Mouse (Mus musculus): ENCODE results near the gene Eci1. TPM values are rescaled to one million over a fixed set of nuclear protein-coding genes. Genes with fewer than 3 reads are reported as not detected.
"Not testable (repeated sequence)": the region's sequence is repeated elsewhere in the genome, so short reads cannot be mapped to it uniquely, and the experiment has no call there.

Eci1 gene
- polyA plus RNA-seq, 1 experiment from 2014 or later: 199 TPM

DNA sequence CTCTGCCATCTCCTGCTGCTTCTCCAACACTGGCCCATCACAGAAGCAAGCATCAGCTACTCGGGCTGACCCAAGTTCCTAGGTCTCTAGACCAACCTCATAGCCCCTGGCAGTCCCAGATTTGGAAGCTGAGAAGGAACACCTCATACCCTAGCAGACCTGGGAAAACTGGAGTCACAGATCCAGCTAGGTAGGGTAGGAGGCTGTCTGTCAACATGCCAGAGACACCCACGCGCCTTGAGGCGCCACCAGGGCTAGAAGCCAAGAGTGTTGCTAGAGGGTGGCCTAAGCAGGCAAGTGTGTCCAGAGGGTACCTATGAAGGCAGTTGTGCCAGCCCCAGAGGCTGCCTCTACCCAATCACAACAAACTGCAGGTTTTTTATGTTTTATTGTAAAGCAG is 17.0 kb downstream of the Eci1 start:
- Histone ChIP-seq H3K9me3 (replicated peaks; ENCODE audit: control insufficient read depth, low read length) (no peaks in the 10 kb centered on the region), H3K4me3 (ENCODE audit: low read depth, low read length) (no peak overlapping the region), H3K27ac (ENCODE audit: low read depth, low read length) (no peak overlapping the region), H3K27me3 (ENCODE audit: control insufficient read depth, insufficient read depth, low read length) (no peaks in the 10 kb centered on the region), H3K9ac (ENCODE audit: low read depth, low read length) (no peak overlapping the region), H3K4me2 (no peak overlapping the region), H3K36me3 (ENCODE audit: control insufficient read depth, insufficient read depth, low read length) (peaks cover 43% of the 10 kb centered on the region), H3K4me1 (ENCODE audit: control insufficient read depth, insufficient read depth, low read length) (no peaks in the 10 kb centered on the region)
- WGBS (ENCODE audit: insufficient replicate concordance): 83% methylated on average over 4 of the region's 4 CpGs
- ATAC-seq (replicated peaks; ENCODE audit: insufficient number of reproducible peaks, low FRiP score, low TSS enrichment): no peak

DNA sequence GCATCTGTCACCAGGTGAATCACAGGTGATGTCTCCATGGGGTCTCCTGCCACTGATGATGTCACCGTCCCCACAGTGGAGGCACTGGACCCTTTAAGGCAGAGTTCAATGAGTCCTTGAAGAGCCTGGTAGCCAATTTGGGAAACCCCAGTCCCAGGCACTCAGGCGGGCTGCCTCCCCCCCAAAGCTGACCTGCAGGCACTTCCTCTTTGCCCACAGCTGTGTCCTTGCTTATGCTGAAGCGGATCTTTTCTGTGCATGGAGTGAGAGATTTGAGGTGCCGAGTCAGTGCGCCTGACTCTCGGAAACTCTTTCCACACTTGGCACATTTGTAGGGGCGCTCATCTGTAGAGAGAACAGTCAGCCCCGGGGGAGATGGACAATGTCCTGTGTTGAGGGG is 20.1 kb downstream of the Eci1 start:
- Histone ChIP-seq H3K27me3 (ENCODE audit: control insufficient read depth, insufficient read depth, low read length) (no peaks in the 10 kb centered on the region), H3K9me3 (replicated peaks; ENCODE audit: control insufficient read depth, low read length) (no peaks in the 10 kb centered on the region), H3K9ac (ENCODE audit: low read depth, low read length) (no peak overlapping the region), H3K27ac (ENCODE audit: low read depth, low read length) (no peak overlapping the region), H3K4me3 (ENCODE audit: low read depth, low read length) (no peak overlapping the region), H3K4me1 (ENCODE audit: control insufficient read depth, insufficient read depth, low read length) (no peaks in the 10 kb centered on the region), H3K36me3 (ENCODE audit: control insufficient read depth, insufficient read depth, low read length) (peaks cover 45% of the 10 kb centered on the region), H3K4me2 (no peak overlapping the region)
- WGBS (ENCODE audit: insufficient replicate concordance): 95% methylated on average over 8 of the region's 8 CpGs
- ATAC-seq (replicated peaks; ENCODE audit: insufficient number of reproducible peaks, low FRiP score, low TSS enrichment): 0 out of 2 replicates have a peak, but pooled peaks have one; percentile 29

DNA sequence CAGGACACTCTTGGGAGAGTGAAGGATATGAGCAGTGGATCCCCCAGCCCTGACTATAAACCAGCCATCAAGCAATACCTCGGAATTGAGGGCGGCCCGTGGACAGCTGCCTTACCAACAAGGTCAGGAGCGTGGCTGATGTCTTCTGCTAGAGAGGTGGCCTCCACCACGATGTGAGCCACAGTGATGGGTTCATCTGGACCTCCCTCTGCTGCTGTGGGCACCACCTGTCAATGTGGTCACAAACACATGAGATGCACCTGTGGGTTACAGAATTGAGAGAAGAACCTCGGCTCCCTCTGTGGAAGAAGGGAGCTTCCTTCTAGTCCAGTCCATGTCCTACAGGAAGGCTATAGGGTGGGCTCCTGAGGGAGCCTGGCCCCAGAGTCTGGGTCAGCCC is 23.1 kb downstream of the Eci1 start:
- H3K27me3 ChIP-seq (ENCODE audit: control insufficient read depth, insufficient read depth, low read length): no peaks in the 10 kb centered on the region

DNA sequence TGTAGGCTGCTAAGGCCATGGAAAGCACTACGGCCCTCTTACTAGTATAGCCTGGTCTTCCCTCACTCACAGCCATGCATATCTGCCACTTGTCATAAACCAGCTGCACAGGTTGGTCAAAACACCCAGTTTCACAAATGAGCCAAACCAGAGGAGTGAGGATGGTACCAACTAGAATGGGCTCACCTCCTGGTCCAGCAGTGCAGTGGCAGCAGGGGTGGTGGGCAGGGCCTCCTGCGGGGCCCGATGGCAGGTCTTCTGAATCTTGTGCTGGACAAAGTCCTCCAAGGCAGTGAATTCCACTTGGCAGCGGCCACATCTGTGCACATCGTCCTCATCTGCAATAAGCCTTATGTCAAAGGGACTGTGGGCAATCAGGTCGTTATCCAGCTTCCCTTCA is 24.8 kb downstream of the Eci1 start:
- Histone ChIP-seq H3K4me2 (no peak overlapping the region), H3K27me3 (ENCODE audit: control insufficient read depth, insufficient read depth, low read length) (no peaks in the 10 kb centered on the region), H3K9ac (ENCODE audit: low read depth, low read length) (no peak overlapping the region), H3K4me3 (ENCODE audit: low read depth, low read length) (no peak overlapping the region), H3K9me3 (replicated peaks; ENCODE audit: control insufficient read depth, low read length) (no peaks in the 10 kb centered on the region), H3K36me3 (ENCODE audit: control insufficient read depth, insufficient read depth, low read length) (peaks cover 17% of the 10 kb centered on the region), H3K4me1 (ENCODE audit: control insufficient read depth, insufficient read depth, low read length) (peaks cover 6% of the 10 kb centered on the region; the same call in 1 of the 2 replicates), H3K27ac (ENCODE audit: low read depth, low read length) (no peak overlapping the region)
- ATAC-seq (replicated peaks; ENCODE audit: insufficient number of reproducible peaks, low FRiP score, low TSS enrichment): no peak
- 93% methylated on average over 6 of the region's 6 CpGs for WGBS (ENCODE audit: insufficient replicate concordance)

More for the DNA sequence above, 23.1 kb downstream of the Eci1 start:
- 84% methylated on average over 6 of the region's 6 CpGs for WGBS (ENCODE audit: insufficient replicate concordance)
- H3K4me2 ChIP-seq: no peak overlapping the region
- H3K36me3 ChIP-seq (ENCODE audit: control insufficient read depth, insufficient read depth, low read length): peaks cover 34% of the 10 kb centered on the region
- ATAC-seq (replicated peaks; ENCODE audit: insufficient number of reproducible peaks, low FRiP score, low TSS enrichment): no peak
- H3K27ac ChIP-seq (ENCODE audit: low read depth, low read length): no peak overlapping the region
- H3K9me3 ChIP-seq (replicated peaks; ENCODE audit: control insufficient read depth, low read length): no peaks in the 10 kb centered on the region
- no peak overlapping the region for H3K4me3 ChIP-seq (ENCODE audit: low read depth, low read length)
- peaks cover 6% of the 10 kb centered on the region; the same call in 1 of the 2 replicates for H3K4me1 ChIP-seq (ENCODE audit: control insufficient read depth, insufficient read depth, low read length)
- H3K9ac ChIP-seq (ENCODE audit: low read depth, low read length): no peak overlapping the region

DNA sequence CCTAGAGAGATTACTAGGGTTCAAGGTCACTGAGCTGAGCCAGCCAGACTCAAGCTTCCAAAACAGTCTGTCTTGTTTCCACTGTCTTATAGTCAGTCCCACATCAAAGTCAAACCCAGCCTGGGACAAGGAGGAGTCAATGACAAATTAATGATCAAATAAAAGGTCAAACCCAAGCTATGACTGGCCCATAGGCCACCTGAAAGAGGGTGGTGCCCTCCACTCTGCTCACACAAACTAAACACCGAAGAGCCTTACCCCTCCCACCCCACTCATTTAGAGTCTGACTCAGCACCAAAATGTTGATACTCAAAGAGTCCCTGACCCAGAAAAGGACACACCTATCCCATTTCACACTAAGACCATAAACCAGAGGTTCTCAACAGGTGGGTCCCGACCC is 26.9 kb downstream of the Eci1 start:
- 81% methylated on average over 2 of the region's 2 CpGs for WGBS (ENCODE audit: insufficient replicate concordance)
- peaks cover 10% of the 10 kb centered on the region for H3K36me3 ChIP-seq (ENCODE audit: control insufficient read depth, insufficient read depth, low read length)
- no peaks in the 10 kb centered on the region for H3K27me3 ChIP-seq (ENCODE audit: control insufficient read depth, insufficient read depth, low read length)
- no peak overlapping the region for H3K4me3 ChIP-seq (ENCODE audit: low read depth, low read length)
- H3K9ac ChIP-seq (ENCODE audit: low read depth, low read length): no peak overlapping the region
- ATAC-seq (replicated peaks; ENCODE audit: insufficient number of reproducible peaks, low FRiP score, low TSS enrichment): no peak
- peak overlapping the region; percentile 84; the same call in 1 of the 2 replicates for H3K4me2 ChIP-seq
- H3K27ac ChIP-seq (ENCODE audit: low read depth, low read length): no peak overlapping the region
- no peaks in the 10 kb centered on the region for H3K9me3 ChIP-seq (replicated peaks; ENCODE audit: control insufficient read depth, low read length)
- peaks cover 6% of the 10 kb centered on the region; the same call in 1 of the 2 replicates for H3K4me1 ChIP-seq (ENCODE audit: control insufficient read depth, insufficient read depth, low read length)

DNA sequence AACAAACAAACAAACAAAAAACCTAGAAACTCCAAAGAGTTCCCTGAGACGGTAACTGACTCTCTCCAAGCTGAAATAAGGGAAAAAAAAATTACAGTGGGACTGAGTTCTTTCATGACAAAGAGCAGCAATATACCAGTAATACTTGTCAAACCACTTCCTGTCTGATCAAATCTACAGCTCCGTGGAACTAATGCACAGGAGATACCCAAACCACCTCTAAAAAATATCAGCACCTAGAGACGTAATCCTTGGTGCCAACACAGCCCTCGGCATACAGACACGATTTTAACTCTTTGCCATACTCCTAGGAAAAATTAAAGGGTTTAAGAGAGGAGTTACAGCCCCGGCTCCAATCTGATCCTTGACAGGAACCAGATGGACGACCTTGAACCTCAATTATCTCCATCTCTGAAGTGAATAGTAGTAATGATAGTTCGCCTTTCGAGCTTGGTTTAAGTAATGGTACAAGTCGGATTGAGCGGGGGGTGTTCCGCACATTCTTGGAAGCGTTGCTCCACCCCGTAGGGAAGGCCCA is 27.8 kb downstream of the Eci1 start:
- no peak for ATAC-seq (replicated peaks; ENCODE audit: insufficient number of reproducible peaks, low FRiP score, low TSS enrichment)
- peak overlapping the region; percentile 94 for H3K4me3 ChIP-seq (ENCODE audit: low read depth, low read length)
- peaks cover 6% of the 10 kb centered on the region; the same call in 1 of the 2 replicates for H3K4me1 ChIP-seq (ENCODE audit: control insufficient read depth, insufficient read depth, low read length)
- no peaks in the 10 kb centered on the region for H3K9me3 ChIP-seq (replicated peaks; ENCODE audit: control insufficient read depth, low read length)
- 5% methylated on average over 14 of the region's 14 CpGs for WGBS (ENCODE audit: insufficient replicate concordance)
- peak overlapping the region; percentile 84 for H3K4me2 ChIP-seq
- H3K27ac ChIP-seq (ENCODE audit: low read depth, low read length): peak overlapping the region; percentile 98
- H3K36me3 ChIP-seq (ENCODE audit: control insufficient read depth, insufficient read depth, low read length): peaks cover 6% of the 10 kb centered on the region
- peak overlapping the region; percentile 97 for H3K9ac ChIP-seq (ENCODE audit: low read depth, low read length)
- H3K27me3 ChIP-seq (ENCODE audit: control insufficient read depth, insufficient read depth, low read length): no peaks in the 10 kb centered on the region

DNA sequence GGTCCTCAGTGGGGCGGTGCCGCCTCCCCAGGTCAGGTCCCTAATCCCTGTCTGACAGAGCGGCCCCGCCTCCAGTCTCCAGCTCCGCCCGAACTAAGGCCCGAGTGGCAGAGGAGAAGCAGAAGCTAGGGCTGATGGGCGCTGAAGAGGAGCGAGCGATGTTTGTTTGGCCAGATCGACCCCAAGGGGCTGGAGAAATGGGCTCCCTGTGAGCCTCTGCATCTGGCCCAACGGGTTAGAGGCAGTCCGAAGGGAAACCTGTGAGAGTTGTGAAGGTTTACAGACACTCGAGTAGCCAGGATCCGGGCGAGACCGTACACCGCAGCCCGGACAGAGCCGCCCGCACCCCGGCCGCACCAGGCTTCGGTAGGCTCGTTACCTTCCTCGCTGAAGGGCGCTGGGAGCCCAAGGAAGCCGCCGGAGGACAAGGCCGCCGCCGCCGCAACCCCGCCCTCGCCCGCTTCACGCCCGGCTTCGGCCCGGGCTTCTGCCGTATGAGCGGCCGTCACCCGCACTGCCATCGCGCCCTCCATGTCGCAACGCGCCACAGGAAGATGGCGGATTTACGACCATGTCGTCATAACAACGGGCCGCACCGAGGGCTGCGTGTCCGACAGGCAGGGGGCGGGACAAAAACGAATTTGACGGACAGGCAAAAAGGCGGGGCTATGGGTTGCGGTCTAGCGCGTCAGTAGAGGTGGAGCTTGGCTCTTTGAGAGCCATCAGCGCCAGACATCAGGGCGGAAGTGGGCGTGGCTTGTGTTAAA is 28.5 kb downstream of the Eci1 start:
- peak; percentile 94 for ATAC-seq (replicated peaks; ENCODE audit: insufficient number of reproducible peaks, low FRiP score, low TSS enrichment)
- H3K9ac ChIP-seq (ENCODE audit: low read depth, low read length): peak overlapping the region; percentile 97

DNA sequence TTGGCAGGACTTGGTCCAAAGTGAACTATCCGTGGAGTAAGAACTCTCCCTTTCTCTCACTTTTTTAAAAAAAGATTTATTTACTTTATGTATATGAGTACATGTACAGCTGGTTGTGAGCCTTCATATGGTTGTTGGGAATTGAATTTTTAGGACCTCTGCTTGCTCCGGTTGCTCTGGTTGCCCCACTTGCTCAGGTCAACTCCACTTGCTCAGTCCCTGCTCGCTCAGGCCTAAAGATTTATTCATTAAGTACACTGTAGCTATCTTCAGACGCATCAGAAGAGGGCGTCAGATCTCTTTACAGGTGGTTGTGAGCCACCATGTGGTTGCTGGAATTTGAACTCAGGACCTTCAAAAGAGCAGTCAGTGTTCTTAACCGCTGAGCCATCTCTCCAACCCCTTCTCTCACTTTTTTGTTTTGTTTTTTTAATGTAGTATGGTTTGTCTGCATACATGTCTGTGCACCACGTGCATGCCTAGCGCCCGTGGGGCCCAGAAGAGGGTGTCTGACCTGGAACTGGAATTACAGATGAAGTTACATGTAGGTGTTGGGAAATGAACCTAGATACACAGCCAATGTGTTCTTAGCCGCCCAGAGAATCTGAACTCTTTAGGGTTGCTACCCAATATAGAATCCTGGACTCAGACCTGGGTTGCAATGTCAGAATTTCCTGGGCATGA is 29.2 kb downstream of the Eci1 start:
- not testable (repeated sequence) for H3K9me3 ChIP-seq (replicated peaks; ENCODE audit: control insufficient read depth, low read length); H3K9ac ChIP-seq (ENCODE audit: low read depth, low read length); H3K4me1 ChIP-seq (ENCODE audit: control insufficient read depth, insufficient read depth, low read length); ATAC-seq (replicated peaks; ENCODE audit: insufficient number of reproducible peaks, low FRiP score, low TSS enrichment); H3K36me3 ChIP-seq (ENCODE audit: control insufficient read depth, insufficient read depth, low read length); H3K27me3 ChIP-seq (ENCODE audit: control insufficient read depth, insufficient read depth, low read length)
- H3K4me3 ChIP-seq (ENCODE audit: low read depth, low read length): peak overlapping the region; percentile 94
- 0 out of 2 replicates have a peak overlapping the region, but pooled peaks have one; percentile 29 for H3K27ac ChIP-seq (ENCODE audit: low read depth, low read length)
- peak overlapping the region; percentile 39 for H3K4me2 ChIP-seq
- WGBS (ENCODE audit: insufficient replicate concordance): 53% methylated on average over 10 of the region's 10 CpGs

More for the DNA sequence above, 28.5 kb downstream of the Eci1 start:
- Histone ChIP-seq H3K4me3 (ENCODE audit: low read depth, low read length) (peak overlapping the region; percentile 94), H3K9me3 (replicated peaks; ENCODE audit: control insufficient read depth, low read length) (no peaks in the 10 kb centered on the region), H3K36me3 (ENCODE audit: control insufficient read depth, insufficient read depth, low read length) (no peaks in the 10 kb centered on the region), H3K27ac (ENCODE audit: low read depth, low read length) (peak overlapping the region; percentile 98), H3K27me3 (ENCODE audit: control insufficient read depth, insufficient read depth, low read length) (no peaks in the 10 kb centered on the region), H3K4me2 (peak overlapping the region; percentile 84), H3K4me1 (ENCODE audit: control insufficient read depth, insufficient read depth, low read length) (peaks cover 6% of the 10 kb centered on the region; the same call in 1 of the 2 replicates)
- WGBS (ENCODE audit: insufficient replicate concordance): under 1% methylated on average over 67 of the region's 67 CpGs

Measured in heart, embryonic 11.5 days (tissue).